Mouse (Mus musculus) E14TG2a.4 (cell line): Measurements from ENCODE around the gene Cnst.

ENCODE experiments used
- H3K27me3 ChIP-seq: 2 replicates; pipeline ENCODE4 v1.6.1; 2014; ENCODE audit warnings: low read length, control low read depth; ENCODE audit not compliant: insufficient read depth
- H3K36me3 ChIP-seq: 2 replicates; pipeline ENCODE4 v1.6.1; 2014; ENCODE audit warnings: low read length, control low read depth; ENCODE audit not compliant: insufficient read depth
- H3K4me1 ChIP-seq: replicated peaks from 2 replicates; pipeline ENCODE4 v1.6.1; 2014; ENCODE audit warnings: low read depth, low read length, control low read depth
- H3K4me3 ChIP-seq: replicated peaks from 2 replicates; pipeline ENCODE4 v1.5.1; 2014; ENCODE audit warnings: mild to moderate bottlenecking, low read length
- H3K9me3 ChIP-seq: 2 replicates; pipeline ENCODE4 v1.6.1; 2014; ENCODE audit warnings: low read length, control low read depth
- CTCF ChIP-seq: conservative IDR thresholded peaks from 2 replicates; pipeline ENCODE4 v1.5.1; 2014; ENCODE audit warnings: low read length
- NANOG ChIP-seq: IDR thresholded peaks from 2 replicates; pipeline ENCODE4 v1.6.1; 2014; ENCODE audit warnings: borderline replicate concordance, low read length, mixed read lengths
- POU5F1 ChIP-seq: IDR thresholded peaks from 2 replicates; pipeline ENCODE4 v1.6.1; 2014; ENCODE audit warnings: low read length, borderline replicate concordance

Gene Cnst

GRCm38 (mm10) chr1:179517713-179518465 is 28.3 kb upstream of the Cnst start, which contains the start of gene Smyd3:
Smyd3 (minus strand) TSS chr1:179518041.
- no peaks in the 10 kb centered on the region for H3K27me3 ChIP-seq
- TF ChIP-seq CTCF, result peak; percentile 44
- TF ChIP-seq NANOG, result no peak
- peak within 1 kb of the TSS; percentile 94 for H3K4me3 ChIP-seq
- H3K9me3 ChIP-seq, result no peaks in the 10 kb centered on the region
- peaks cover 19% of the 10 kb centered on the region for H3K36me3 ChIP-seq
- H3K4me1 ChIP-seq, result peaks cover 25% of the 10 kb centered on the region

DNA sequence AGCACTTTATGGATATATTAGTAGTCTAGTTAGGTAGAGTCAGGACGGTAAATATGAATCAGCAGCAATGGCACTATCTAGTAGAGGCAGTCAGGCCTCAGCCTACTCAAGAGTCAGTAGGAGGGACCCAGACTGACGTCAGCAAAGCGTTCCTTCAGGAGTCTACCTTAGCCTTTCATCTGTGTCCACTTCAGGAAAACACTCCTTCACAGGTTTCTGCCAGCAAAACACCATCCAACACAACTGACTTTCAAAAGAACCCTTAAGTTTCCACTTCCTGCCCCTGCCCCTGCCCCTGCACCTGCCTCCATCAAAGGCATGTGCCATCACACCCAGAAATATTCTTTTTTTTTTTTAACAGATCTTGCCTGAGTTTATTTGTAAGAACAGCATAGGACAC is 26.3 kb upstream of the Cnst start:
- H3K9me3 ChIP-seq, result no peaks in the 10 kb centered on the region
- peaks cover 6% of the 10 kb centered on the region; the same call in 1 of the 2 replicates for H3K36me3 ChIP-seq
- H3K4me1 ChIP-seq, result peaks cover 25% of the 10 kb centered on the region
- H3K4me3 ChIP-seq, result no peak overlapping the region
- H3K27me3 ChIP-seq, result no peaks in the 10 kb centered on the region
- TF ChIP-seq POU5F1 (no peak), NANOG (no peak)

- peaks cover 93% of the 10 kb centered on the region for H3K36me3 ChIP-seq
- no peaks in the 10 kb centered on the region for H3K27me3 ChIP-seq
- TF ChIP-seq POU5F1 (no peak), CTCF (no peak), NANOG (no peak)
- no peaks in the 10 kb centered on the region for H3K9me3 ChIP-seq
- peaks cover 8% of the 10 kb centered on the region; the same call in 1 of the 2 replicates for H3K4me1 ChIP-seq
- H3K4me3 ChIP-seq, result no peak overlapping the region
Observed at GRCm38 (mm10) chr1:179539054-179539453, 7.1 kb upstream of the Cnst start.

DNA sequence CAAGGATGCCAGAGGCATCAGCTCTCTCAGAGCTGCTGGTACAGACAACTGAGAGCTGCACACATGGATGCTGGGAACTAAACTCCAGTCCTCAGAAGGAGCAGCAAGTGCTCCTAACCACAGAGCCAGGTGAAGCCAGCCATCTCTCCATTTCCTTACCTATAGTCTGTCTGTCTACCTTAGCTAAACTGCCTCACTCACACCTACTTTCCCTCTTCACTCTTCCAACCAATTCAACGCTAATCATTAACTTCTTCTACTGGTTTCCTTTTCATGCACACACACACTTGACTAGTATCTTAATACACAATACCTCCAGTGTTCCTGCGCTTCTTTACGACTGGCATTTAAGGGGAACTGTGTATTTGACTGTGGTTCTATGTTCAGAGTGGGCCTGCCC is 6.3 kb upstream of the Cnst start:
- H3K36me3 ChIP-seq, result peaks cover 91% of the 10 kb centered on the region
- H3K9me3 ChIP-seq, result no peaks in the 10 kb centered on the region
- peaks cover 16% of the 10 kb centered on the region for H3K4me1 ChIP-seq
- no peaks in the 10 kb centered on the region for H3K27me3 ChIP-seq
- TF ChIP-seq POU5F1 (no peak), CTCF (no peak)
- no peak overlapping the region for H3K4me3 ChIP-seq

- Histone ChIP-seq H3K27me3 (no peaks in the 10 kb centered on the region), H3K9me3 (no peaks in the 10 kb centered on the region), H3K36me3 (peaks cover 75% of the 10 kb centered on the region), H3K4me1 (peaks cover 22% of the 10 kb centered on the region), H3K4me3 (no peak overlapping the region)
- TF ChIP-seq NANOG (no peak), CTCF (peak; percentile 65), POU5F1 (no peak)
Observed at GRCm38 (mm10) chr1:179541502-179541901, 4.7 kb upstream of the Cnst start.

GRCm38 (mm10) chr1:179546551-179546917 is 364 bp downstream of the Cnst start:
- H3K36me3 ChIP-seq, result peaks cover 29% of the 10 kb centered on the region
- H3K4me1 ChIP-seq, result peaks cover 39% of the 10 kb centered on the region
- H3K4me3 ChIP-seq, result peak overlapping the region; percentile 91
- no peaks in the 10 kb centered on the region for H3K27me3 ChIP-seq
- TF ChIP-seq NANOG (no peak), POU5F1 (no peak), CTCF (no peak)
- no peaks in the 10 kb centered on the region for H3K9me3 ChIP-seq

- Histone ChIP-seq H3K36me3 (peaks cover 25% of the 10 kb centered on the region), H3K4me3 (peak overlapping the region; percentile 91), H3K9me3 (no peaks in the 10 kb centered on the region), H3K27me3 (no peaks in the 10 kb centered on the region), H3K4me1 (peaks cover 43% of the 10 kb centered on the region)
- TF ChIP-seq POU5F1 (no peak), CTCF (no peak), NANOG (no peak)
Observed at GRCm38 (mm10) chr1:179547176-179547575, 1.0 kb downstream of the Cnst start.

- no peaks in the 10 kb centered on the region for H3K27me3 ChIP-seq
- H3K36me3 ChIP-seq, result peaks cover 15% of the 10 kb centered on the region
- H3K9me3 ChIP-seq, result no peaks in the 10 kb centered on the region
- TF ChIP-seq CTCF (no peak), POU5F1 (no peak), NANOG (no peak)
- H3K4me1 ChIP-seq, result peaks cover 52% of the 10 kb centered on the region
- H3K4me3 ChIP-seq, result 0 out of 2 replicates have a peak overlapping the region, but pooled peaks have one; percentile 5
Observed at GRCm38 (mm10) chr1:179548220-179548619, 2.0 kb downstream of the Cnst start.
